Mouse (Mus musculus): Measurements from ENCODE around the gene 6030468B19Rik. TPM values are rescaled to one million over a fixed set of nuclear protein-coding genes. Genes with fewer than 3 reads are reported as not detected.
"Not testable (repeated sequence)": the region's sequence is repeated elsewhere in the genome, so short reads cannot be mapped to it uniquely, and the experiment has no call there.

Gene 6030468B19Rik
- polyA plus RNA-seq, 1 experiment = 0.07 TPM

DNA sequence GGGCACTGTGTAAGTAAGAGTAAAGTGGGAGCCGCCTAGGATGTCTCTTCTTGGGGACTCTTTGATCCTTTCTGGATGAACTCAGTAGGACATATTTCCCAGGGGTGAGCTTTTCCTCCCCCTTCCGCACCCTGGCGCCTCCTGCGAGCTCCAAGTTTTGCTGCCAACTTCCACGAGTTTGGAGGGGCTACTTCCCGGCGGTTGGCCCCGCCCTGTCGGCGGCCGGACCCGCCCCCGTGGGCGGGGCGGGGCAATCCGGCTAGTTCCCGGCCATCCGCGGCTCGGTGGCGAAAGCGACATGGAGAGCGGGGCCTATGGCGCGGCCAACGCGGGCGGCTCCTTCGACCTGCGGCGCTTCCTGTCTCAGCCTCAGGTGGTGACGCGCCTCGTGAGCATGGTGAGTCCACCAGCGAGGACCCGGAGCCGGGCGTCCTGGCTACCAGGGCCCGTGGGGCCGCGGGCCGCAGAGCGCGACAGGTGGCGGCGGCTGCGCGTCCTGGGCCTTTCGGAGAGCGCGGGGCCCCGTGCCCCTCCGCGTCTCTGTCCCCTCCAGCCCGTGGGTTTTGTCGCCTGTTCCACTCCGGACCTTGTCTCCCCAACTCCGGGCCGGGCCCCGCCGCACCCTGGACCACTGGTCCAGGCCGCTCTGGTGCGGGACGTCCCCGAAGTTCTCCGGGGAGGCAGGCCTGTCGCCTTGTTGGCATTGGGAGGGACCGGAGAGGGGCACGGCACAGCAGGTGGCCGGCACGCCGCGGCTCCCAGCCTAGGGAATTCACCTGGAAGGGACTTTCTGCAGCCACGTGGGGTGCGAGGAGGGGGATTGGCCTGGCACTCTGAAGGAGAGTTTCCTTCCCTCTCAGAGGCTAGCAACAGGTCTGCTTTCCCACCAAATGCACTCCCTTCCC, 12.2 kb downstream of the 6030468B19Rik start, which contains the start of the genes Gm20708 and Syngr2:
Gm20708 (plus strand) TSS at position 262 of the 905 bp plus-strand sequence.
Syngr2 (plus strand) TSS at position 262 of the 905 bp plus-strand sequence.
- TF ChIP-seq POLR2A (IDR thresholded peaks at IDR 0.05; ENCODE audit: borderline replicate concordance, extremely low read depth, insufficient read depth, insufficient read length, poor library complexity, severe bottlenecking) (no peak), CTCF (IDR thresholded peaks at IDR 0.05; ENCODE audit: borderline replicate concordance, extremely low read depth, insufficient read depth, insufficient read length) (no peak)
- DNase-seq (ENCODE audit: low read depth) = peak; percentile 83

- no peak for TF ChIP-seq POLR2A (IDR thresholded peaks at IDR 0.05; ENCODE audit: borderline replicate concordance, extremely low read depth, insufficient read depth, insufficient read length, poor library complexity, severe bottlenecking)
- TF ChIP-seq CTCF (IDR thresholded peaks at IDR 0.05; ENCODE audit: borderline replicate concordance, extremely low read depth, insufficient read depth, insufficient read length) = peak; percentile 65
- peak; percentile 87 for DNase-seq (ENCODE audit: low read depth)
These were observed 13.1 kb downstream of the 6030468B19Rik start for GRCm38 (mm10) chr11:117810401-117811046.

GRCm38 (mm10) chr11:117813867-117814266, 16.4 kb downstream of the 6030468B19Rik start:
- no peak for DNase-seq (ENCODE audit: low read depth)
- no peak for TF ChIP-seq POLR2A (IDR thresholded peaks at IDR 0.05; ENCODE audit: borderline replicate concordance, extremely low read depth, insufficient read depth, insufficient read length, poor library complexity, severe bottlenecking)

GRCm38 (mm10) chr11:117814704-117815366, 17.4 kb downstream of the 6030468B19Rik start:
- no peak for DNase-seq (ENCODE audit: low read depth)
- TF ChIP-seq CTCF (IDR thresholded peaks at IDR 0.05; ENCODE audit: borderline replicate concordance, extremely low read depth, insufficient read depth, insufficient read length) (no peak), POLR2A (IDR thresholded peaks at IDR 0.05; ENCODE audit: borderline replicate concordance, extremely low read depth, insufficient read depth, insufficient read length, poor library complexity, severe bottlenecking) (no peak)

- not testable (repeated sequence) for DNase-seq (ENCODE audit: low read depth)
These were observed 18.4 kb downstream of the 6030468B19Rik start for GRCm38 (mm10) chr11:117815850-117816249.

DNA sequence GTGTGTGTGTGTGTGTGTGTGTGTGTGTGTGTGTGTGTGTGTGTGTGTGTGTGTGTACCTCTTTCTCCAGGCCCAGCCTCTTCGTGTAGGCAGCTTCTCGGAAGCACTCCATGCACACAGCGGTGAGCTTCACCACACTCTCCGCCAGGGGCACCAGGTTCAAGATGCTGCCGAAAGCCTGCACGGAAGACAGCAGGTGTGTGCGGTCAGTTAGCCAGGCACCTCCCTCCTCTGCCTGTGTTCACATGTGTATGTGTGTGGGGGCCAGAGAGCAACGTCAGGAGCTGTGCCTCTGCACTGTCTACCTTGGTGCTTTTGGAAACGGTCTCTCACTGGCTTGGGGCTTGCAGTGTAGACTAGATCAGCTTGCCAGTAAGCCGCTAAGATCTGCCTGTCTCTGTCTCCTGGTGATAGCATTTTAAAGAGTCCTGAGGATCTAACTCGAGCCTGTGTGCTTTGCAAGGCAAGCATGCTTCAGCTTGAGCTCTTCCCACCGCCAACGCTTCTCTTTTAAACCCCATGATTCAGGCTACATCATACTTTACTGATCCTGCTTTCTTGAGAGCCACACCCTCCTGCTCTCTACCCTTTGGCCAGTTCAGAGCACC, 19.0 kb downstream of the 6030468B19Rik start:
- TF ChIP-seq POLR2A (IDR thresholded peaks at IDR 0.05; ENCODE audit: borderline replicate concordance, extremely low read depth, insufficient read depth, insufficient read length, poor library complexity, severe bottlenecking) (no peak), CTCF (IDR thresholded peaks at IDR 0.05; ENCODE audit: borderline replicate concordance, extremely low read depth, insufficient read depth, insufficient read length) (no peak)
- no peak for DNase-seq (ENCODE audit: low read depth)

DNA sequence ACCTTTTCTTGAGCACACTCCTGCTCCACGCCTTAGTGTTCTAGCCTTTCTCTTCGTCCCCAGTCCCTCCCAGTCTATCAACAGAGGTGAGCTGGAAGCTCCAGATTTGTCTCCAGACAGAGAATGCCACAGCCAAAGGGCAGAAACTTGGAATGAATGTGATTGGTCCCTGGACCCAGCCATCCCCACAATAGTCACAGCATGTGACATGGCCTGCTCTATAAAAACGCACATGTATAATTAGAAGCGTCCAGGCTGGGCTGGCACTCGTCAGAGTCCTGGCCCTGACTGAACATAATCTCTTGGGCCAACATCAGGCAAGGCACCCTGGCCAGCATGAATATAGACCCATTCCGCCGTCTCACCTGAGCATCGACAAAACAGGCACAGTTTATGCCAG, 21.6 kb downstream of the 6030468B19Rik start:
- no peak for TF ChIP-seq POLR2A (IDR thresholded peaks at IDR 0.05; ENCODE audit: borderline replicate concordance, extremely low read depth, insufficient read depth, insufficient read length, poor library complexity, severe bottlenecking)
- TF ChIP-seq CTCF (IDR thresholded peaks at IDR 0.05; ENCODE audit: borderline replicate concordance, extremely low read depth, insufficient read depth, insufficient read length) = no peak
- DNase-seq (ENCODE audit: low read depth) = peak; percentile 37

DNA sequence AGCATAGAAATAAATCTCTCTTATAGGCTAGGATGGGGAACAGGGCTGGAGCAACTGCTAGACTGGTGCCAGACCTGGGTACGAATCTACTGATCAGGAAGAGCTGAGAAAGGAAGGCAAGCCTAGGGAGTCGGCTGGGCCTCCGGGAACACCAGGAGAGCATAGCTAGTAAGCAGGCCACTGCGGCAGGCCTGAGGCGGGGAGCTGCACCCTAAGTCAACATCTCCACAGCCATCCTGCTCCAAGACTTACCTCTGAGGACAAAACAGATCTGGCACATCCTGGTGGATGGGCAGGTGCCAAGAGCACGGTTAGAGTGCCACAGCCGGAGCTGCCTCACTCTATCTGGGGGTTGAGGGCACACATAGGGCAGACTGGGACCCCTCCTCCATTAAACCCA, 22.7 kb downstream of the 6030468B19Rik start:
- DNase-seq (ENCODE audit: low read depth) = no peak
- TF ChIP-seq POLR2A (IDR thresholded peaks at IDR 0.05; ENCODE audit: borderline replicate concordance, extremely low read depth, insufficient read depth, insufficient read length, poor library complexity, severe bottlenecking) (no peak), CTCF (IDR thresholded peaks at IDR 0.05; ENCODE audit: borderline replicate concordance, extremely low read depth, insufficient read depth, insufficient read length) (no peak)

DNA sequence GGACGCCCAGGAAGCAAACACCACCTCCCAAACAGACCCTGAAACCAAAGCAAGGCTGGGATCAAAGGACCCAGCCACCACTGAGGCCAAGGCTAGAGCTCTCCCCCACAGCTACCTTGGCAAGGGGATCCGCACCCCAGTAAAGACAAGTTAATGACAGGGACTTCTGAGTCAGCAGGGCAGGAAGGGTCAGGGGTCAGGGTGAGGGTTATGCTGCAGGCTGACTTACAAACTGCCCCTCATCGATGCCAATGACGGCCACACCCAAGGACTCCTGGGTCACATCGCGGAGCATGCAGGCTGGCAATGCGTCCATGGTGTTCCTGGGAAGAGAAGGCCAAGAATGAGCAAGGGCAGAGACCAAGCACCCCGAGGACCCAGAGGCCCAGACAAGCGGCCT, 24.4 kb downstream of the 6030468B19Rik start:
- no peak for DNase-seq (ENCODE audit: low read depth)
- TF ChIP-seq CTCF (IDR thresholded peaks at IDR 0.05; ENCODE audit: borderline replicate concordance, extremely low read depth, insufficient read depth, insufficient read length) = no peak
- TF ChIP-seq POLR2A (IDR thresholded peaks at IDR 0.05; ENCODE audit: borderline replicate concordance, extremely low read depth, insufficient read depth, insufficient read length, poor library complexity, severe bottlenecking) = no peak

DNA sequence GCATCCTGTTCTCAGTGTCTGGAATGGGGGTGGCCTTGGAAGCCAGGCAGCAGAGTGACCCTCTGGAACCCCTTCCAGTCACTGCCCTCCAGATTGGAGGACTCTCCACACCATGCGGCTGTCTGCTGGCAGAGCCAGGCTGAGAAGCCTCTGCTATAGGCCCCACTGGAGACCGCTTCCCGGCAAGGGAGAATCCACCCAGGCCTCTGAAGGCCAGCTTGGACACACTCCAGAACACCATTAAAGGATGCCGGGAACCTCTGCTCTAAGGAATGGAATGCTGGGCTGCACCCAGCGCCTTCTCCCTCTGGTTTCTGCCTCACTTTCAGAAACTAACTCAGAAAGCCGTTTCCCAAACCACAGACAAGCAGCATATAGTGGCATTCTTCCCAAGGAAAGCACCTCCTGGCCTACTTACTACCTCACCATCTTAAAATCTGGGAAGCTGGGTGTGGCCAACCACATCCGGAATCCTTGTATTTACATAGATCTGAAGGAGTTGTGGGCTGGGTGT, 25.3 kb downstream of the 6030468B19Rik start:
- TF ChIP-seq POLR2A (IDR thresholded peaks at IDR 0.05; ENCODE audit: borderline replicate concordance, extremely low read depth, insufficient read depth, insufficient read length, poor library complexity, severe bottlenecking) (no peak), CTCF (IDR thresholded peaks at IDR 0.05; ENCODE audit: borderline replicate concordance, extremely low read depth, insufficient read depth, insufficient read length) (no peak)
- DNase-seq (ENCODE audit: low read depth) = no peak

DNA sequence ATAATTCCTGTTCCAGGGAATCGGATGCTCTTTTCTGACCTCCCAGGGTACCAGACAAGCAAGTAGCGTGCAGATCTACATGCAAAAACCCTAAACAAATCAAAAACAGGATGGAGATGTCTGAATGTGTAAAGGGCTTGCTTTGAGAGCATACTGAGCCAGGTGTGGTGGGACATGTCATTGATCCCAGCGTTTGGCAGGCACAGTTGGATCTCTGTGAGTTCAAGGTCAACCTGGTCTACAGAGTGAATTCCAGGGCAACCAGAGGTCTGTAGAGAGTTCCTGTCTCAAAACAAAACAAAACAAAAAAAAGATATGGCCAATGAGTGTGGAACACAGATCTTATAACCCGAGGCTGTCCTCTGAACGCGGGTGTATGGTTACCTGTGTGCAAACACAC, 26.0 kb downstream of the 6030468B19Rik start:
- DNase-seq (ENCODE audit: low read depth) = no peak
- TF ChIP-seq POLR2A (IDR thresholded peaks at IDR 0.05; ENCODE audit: borderline replicate concordance, extremely low read depth, insufficient read depth, insufficient read length, poor library complexity, severe bottlenecking) (no peak), CTCF (IDR thresholded peaks at IDR 0.05; ENCODE audit: borderline replicate concordance, extremely low read depth, insufficient read depth, insufficient read length) (no peak)

Measured in brain, embryonic 14.5 days (tissue).